Mouse (Mus musculus): ENCODE data around the gene Mrpl40. TPM values are rescaled to one million over a fixed set of nuclear protein-coding genes. Genes with fewer than 3 reads are reported as not detected.
"Not testable (repeated sequence)": the region's sequence is repeated elsewhere in the genome, so short reads cannot be mapped to it uniquely, and the experiment has no call there.

Gene Mrpl40
- 10 to 100 TPM; 34.9 to 39.4 TPM for total RNA-seq (2021)
- long read RNA-seq, transcript Mrpl40-202 (4 exons, 778 nt), result minor isoform, 8 of 80 reads
- long read RNA-seq, transcript Mrpl40-201 (4 exons, 1,280 nt), result major isoform, 64 of 80 reads
- long read RNA-seq, partial matches to known transcripts, result 0 of 80 reads
- long read RNA-seq, other reads (novel, unspliced or antisense), result 8 of 80 reads

- DNase-seq (ENCODE audit: low spot score in 2 of 2), result peak; percentile 90 to 95
These were observed at the start of gene Mrpl40, which contains the start of gene Hira for GRCm38 (mm10) chr16:18876442-18877308. TSS of gene Mrpl40 (minus strand) at chr16:18876862. TSS of gene Hira (plus strand) at chr16:18877037.

GRCm38 (mm10) chr16:18921771-18922170 lies 45.1 kb upstream of the Mrpl40 start:
- DNase-seq (ENCODE audit: low spot score in 2 of 2), result no peak

DNA sequence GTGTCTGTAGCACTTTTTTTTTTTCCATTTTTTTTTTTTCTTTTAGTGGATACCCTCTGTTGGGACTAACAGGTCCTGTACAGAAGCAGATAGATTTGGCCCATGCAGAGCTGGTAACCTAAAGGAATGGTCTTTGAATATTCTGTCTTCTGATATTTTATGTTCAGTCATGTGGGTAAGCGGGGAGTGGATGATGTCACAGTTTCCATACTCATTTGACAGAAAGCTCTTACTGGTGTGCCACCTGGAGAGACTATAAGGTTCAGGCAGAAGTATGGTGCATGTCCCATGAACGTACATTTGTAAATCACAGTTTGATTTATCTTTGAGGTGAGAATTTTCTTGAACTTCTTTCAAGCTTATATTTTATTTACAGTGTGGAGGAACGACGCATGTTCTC lies 39.4 kb upstream of the Mrpl40 start:
- DNase-seq (ENCODE audit: low spot score in 2 of 2), result no peak

DNA sequence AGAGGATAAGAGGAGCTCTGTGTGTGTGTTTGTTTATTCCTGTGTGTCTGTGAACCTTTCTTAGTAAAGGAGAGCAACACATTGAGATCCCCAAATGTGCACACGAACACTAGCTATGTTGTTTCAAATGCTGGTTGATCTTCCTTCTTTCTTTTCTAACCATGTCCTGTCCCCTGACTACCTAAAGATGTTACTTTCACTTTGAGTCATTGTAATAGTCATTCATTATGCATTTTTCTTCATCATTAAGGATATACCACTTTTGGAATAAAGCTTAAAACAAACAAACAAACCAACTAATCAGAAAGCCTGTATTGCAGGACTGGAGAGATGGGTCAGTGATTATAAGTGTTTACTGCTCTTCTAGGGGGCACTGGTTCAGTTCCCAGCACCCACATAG lies 29.0 kb upstream of the Mrpl40 start:
- no peak for DNase-seq (ENCODE audit: low spot score in 2 of 2)

DNA sequence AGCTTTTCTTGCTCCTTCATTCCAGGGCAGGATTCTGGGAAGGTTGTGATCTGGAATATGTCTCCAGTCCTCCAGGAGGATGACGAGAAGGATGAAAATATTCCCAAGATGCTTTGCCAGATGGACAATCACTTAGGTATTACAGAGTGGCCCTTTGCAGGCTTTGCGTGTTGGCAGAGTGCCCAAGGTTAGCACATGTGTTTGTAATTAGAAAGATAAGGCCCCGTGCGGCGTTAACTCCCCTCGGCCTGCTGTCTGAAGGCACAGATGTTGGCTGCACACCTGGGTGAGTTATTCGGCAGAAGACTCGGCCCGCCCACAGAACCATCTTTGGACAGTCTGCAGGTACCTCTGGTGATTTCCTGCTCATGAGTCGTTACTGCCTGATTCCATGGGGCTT lies 19.8 kb upstream of the Mrpl40 start:
- no peak for DNase-seq (ENCODE audit: low spot score in 2 of 2)

DNA sequence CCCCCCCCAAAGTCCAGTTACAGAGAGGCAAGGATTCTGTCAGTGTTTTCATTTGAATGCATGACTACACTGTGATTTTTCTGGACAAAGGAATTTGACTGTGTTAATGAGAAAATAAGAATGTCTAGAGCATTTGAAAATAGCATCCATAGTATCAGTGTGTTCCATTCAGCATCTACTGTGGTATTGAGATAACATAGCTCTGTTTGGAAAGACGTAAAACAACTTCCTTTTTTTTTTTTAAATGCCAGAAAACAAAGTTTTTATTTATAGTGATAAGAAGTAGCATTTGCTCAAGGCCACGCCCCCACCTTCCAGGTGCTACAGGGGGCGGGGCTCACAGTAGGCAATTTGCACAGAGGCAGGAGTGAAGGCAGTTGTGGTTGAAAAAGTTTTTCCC lies 18.6 kb upstream of the Mrpl40 start:
- no peak for DNase-seq (ENCODE audit: low spot score in 2 of 2)

DNA sequence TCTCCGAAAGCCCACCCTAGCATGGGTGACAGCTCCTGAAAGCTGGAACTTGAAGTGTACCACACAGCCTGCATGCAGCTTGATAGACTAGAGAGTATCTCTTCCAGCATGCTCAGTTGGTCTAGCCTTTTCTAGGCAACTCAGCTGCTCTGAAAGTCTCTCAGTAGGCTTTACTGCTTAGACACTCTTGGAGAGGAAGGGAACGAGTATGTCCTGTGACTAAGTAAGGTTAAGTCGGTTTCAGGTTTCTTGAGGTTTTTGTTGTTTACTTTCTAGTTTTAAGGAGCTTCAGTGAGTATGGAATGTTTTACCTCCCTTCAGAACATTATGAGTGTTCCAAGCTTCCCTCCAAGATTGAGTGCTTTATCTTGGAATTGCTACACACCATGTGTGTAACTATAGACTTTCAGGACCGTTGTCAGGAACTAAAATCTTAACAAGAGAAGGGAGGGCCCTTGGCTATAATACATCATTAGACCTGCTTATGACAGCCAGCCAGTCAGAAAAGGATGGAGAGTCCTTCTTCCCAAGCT lies 17.2 kb upstream of the Mrpl40 start:
- no peak for DNase-seq (ENCODE audit: low spot score in 2 of 2)

DNA sequence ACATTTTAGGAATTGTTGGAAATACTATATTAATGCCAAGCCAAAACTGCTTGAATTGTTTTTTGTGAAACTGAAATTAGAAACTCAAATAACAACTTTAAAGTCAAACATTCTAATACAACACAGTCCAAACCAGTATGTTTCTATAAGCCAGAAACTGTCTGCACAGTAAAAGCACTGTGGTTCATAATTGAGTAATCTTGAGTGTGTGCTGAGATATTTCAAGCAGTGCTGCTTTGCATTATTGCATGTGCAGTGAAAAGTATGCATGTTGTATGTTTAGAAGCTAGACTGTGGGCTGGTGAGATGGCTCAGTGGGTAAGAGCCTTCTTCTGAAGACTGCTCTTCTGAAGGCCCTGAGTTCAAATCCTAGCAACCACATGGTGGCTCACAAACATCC lies 7.4 kb upstream of the Mrpl40 start:
- no peak for DNase-seq (ENCODE audit: low spot score in 2 of 2)

DNA sequence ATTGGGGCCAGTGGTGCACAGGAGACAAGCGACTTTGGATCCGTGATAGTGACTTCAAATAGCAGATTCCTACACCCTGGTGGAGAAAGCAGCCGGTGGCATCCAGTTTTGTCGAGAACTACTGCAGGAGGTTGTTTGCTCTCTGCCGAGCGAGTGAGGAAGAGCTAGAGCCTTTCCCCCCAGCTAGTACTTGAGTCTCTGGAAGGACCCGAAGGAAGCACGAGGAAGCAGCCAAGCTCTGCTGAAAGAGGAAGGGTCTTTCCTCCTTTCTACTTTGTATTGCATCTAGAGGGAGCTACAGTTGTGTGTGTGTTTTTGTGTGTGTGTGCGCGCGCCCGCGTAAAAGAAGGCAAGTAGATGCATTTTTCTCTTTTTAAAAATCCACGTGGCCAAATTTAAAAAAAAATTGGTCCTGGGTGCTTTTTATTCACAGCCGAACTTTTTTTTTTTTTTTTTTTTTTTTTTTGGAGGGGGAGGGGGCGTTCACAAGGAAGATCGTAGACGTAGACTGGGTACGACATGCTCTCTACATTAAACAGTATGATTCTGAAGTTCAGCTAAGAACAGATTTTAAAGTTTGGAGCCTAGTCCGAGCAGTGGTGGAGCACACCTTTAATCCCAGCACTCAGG lies 1.5 kb upstream of the Mrpl40 start:
- DNase-seq (ENCODE audit: low spot score in 2 of 2), result no peak

DNA sequence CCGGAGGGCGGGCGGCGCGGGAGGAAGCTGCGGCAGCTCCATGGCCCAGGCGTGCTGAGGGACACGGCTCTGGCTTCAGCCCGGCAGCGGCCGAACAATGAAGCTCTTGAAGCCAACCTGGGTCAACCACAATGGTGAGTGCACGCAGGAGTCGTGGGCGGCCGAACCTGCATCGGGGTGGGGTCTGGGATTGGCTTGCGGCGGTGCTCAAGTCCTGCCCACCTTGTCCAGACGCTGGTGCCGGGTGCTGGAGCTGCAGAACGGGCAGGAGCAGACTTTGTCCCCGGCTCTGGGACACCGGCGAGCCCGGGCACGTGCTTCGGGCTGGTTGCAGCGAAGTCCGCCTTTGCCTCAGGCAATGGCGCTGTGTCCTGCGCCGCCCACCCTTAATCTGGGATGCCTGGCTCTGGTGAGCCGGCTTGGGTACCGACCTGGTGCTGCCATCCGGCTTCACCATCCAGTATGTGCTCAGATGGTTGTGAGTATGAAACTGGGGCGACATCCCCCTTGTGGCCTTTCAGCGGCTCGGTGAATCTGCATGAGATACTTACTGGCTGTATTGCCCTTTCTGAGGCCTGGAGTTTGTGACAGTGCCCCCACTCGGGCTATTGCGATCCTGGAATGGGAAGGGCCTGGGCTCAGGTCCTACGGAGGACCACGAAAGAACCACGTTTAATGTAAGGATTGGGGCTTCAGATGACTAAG lies 876 bp upstream of the Mrpl40 start:
- peak; percentile 60 to 69 for DNase-seq (ENCODE audit: low spot score in 2 of 2)

- DNase-seq (ENCODE audit: low spot score in 2 of 2), result no peak
These were observed 596 bp downstream of the Mrpl40 start for GRCm38 (mm10) chr16:18876091-18876441.

GRCm38 (mm10) chr16:18870495-18870894 lies 6.2 kb downstream of the Mrpl40 start:
- DNase-seq (ENCODE audit: low spot score in 2 of 2), result not testable (repeated sequence)

DNA sequence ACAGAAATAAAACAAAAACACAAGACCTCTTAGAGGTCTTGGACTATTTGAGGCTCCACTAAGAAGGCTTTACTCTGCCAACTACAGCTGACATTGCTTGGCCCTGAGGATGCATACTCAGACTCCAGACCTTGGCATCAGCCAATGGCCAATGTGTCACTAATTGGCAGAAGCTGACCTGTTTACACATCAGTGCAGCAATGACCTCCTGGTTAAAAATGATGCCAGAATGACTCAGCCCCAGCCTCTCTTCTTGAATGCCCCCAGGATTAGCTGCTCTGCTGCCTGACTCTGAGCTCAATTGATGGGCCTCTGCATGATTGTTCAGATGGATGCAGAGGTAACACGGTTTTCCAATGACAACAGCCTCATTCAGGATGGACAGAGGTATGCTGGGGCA lies 16.5 kb downstream of the Mrpl40 start:
- DNase-seq (ENCODE audit: low spot score in 2 of 2), result no peak

GRCm38 (mm10) chr16:18858551-18858950 lies 18.1 kb downstream of the Mrpl40 start:
- DNase-seq (ENCODE audit: low spot score in 2 of 2), result peak in 1 of 2 experiments; percentile 29

GRCm38 (mm10) chr16:18849521-18850190 lies 27.0 kb downstream of the Mrpl40 start:
- not testable (repeated sequence) for DNase-seq (ENCODE audit: low spot score in 2 of 2)

- DNase-seq (ENCODE audit: low spot score in 2 of 2), result no peak
These were observed 30.3 kb downstream of the Mrpl40 start for GRCm38 (mm10) chr16:18846301-18846820.

- DNase-seq (ENCODE audit: low spot score in 2 of 2), result no peak
These were observed 38.3 kb downstream of the Mrpl40 start for GRCm38 (mm10) chr16:18838346-18838745.

DNA sequence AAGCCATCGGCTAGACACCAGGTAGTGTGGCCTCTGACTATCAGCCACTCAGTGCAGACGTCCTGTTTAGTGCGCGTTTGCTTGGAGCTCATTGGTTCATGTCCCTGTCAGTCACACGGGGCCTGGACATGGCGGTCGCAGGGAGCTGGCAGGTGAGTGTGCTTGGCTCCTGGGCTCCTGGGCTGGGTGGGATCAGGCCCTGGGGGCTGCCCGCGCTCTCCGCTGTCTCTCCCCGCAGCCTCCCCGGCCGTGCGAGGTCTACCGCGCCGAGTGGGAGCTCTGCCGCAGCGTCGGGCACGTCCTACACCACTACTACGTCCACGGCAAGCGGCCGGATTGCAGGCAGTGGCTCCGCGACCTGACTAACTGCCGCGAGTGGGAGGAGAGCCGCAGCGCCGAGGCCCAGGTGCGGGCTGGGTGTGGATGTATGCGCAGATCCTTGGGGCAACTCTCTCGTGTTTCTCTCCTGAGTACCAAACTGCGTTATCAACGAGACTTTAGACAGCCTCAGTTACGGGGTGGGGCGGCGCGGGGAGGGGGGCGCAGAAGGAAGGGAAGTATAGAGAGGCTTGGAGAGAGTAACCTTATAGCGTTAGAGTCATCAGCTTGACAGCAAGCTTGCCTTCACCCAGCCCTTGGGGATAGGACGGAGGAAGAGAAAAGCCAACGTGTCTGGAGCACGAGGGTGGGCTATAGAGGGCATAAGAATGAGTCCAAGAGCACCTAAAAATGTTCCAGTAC lies 40.0 kb downstream of the Mrpl40 start, which contains the start of the genes 2510002D24Rik and Gm28539:
Gene 2510002D24Rik, plus strand, starts transcription at position 111 of the 741 bp plus-strand sequence.
Gene Gm28539, plus strand, starts transcription at position 117 of the 741 bp plus-strand sequence.
- DNase-seq (ENCODE audit: low spot score in 2 of 2), result peak; percentile 93 to 94

GRCm38 (mm10) chr16:18836073-18836467 lies 40.6 kb downstream of the Mrpl40 start:
- no peak for DNase-seq (ENCODE audit: low spot score in 2 of 2)

DNA sequence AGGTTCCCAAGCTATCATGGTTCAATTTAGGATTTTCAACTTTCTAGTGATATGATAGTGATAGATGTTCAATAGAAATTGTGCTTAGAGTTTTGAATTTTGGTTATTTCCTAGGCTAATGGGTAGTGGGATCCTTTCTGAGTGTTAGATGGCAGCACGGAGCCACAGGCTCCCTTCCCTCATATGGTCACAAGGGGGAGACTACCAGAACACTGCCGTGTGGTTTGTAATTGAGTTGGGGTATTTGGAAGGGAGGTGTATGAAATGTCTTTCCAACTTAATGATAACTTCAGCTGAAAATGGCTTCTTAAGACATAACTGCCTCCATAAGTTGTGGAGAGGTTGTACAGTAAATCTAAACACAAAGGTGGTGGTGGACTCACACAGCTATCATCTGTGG lies 43.2 kb downstream of the Mrpl40 start:
- no peak for DNase-seq (ENCODE audit: low spot score in 2 of 2)

All from layer of hippocampus, postnatal 10 days (tissue).